Mouse (Mus musculus) Muller cell, postnatal 12 days (primary cell): ENCODE data around the gene Olfr3.

Source experiments
- DNase-seq: peaks from one replicate; pipeline ENCODE4 v3.0.0-alpha.2; 2015; ENCODE audit errors: inconsistent ontology term

The Olfr3 gene

DNA sequence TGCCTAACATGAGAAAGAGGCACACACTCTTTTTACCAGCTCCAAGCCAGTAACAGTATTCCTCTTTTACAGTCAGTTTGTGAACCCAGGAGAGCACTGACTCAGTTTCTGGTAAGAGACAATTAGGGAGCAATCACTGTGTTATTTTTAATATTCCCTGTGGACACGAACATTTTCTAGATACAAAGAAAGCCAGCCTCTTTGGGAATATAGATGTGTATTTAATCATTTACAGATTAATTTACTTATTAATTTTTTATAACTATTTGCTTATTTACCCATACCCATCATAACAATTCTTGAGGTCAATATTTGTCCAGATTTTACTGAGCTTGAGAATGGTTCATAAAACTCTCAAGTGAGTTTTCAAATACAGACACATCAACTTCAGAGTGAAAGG is at the start of gene Olfr3:
Gene Olfr3 (minus strand): TSS at position 101 of the 400 bp plus-strand sequence.
- no peak for DNase-seq

DNA sequence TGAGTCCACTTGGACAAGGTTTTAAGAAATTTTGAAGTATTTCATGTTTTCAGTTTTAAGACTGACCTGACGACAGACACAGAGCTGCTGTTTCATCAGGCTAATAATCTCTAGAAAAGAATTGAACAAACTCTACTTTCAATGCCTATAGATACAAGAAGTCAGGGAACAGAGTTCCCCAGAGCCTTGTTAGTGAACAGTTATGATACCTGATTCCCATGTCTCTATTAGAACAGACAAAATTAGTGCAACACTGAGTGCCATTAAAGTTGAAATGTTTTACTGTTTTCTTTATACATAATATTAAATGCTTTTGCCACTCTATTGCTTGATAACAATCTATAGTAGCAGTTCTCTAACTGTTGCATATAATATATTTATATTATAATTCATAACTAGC is 45.7 kb upstream of the Olfr3 start, which contains the start of gene Olfr351:
Gene Olfr351 (minus strand): TSS at position 101 of the 400 bp plus-strand sequence.
- DNase-seq = no peak

DNA sequence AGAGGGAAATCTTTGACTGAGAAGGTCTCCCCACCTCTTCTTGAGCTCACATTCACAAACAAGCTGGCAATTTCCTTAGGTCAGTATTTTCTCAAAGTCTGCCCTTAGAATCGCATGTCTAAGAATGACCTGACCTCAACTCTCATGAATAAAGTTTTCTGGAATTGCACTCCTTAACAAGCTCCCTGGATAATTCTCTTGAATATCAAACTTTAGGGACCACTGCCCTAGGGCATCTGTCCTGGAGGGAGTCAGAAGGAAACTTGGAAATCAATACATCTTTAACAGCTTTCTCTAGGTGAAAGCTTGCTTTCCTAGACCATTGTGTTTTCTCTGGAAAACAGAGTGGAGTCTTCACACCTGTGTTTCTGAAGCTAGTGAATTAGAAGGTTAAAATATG is 29.2 kb upstream of the Olfr3 start, which contains the start of gene Olfr350:
Gene Olfr350 (plus strand): TSS at position 301 of the 400 bp plus-strand sequence.
- no peak for DNase-seq

DNA sequence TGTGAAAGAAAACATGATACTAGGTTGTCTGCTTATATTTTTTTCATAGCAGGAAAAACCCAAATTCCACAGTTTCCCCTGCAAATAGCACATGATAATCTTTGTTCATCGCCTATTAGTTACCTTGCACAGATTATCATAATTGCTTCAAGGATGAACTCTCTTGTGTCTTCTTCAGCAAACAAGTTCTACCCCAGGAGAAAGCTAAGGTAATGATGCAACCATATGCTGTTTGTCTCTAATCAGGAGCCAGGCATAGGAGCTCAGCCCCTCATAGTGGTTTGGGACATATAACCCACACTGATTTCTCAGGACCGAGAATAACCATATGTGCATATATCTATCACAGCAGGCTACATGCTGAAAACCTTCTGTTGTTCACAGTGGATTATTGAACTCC is 26.6 kb downstream of the Olfr3 start, which contains the start of gene Olfr50:
Gene Olfr50 (plus strand): TSS at position 301 of the 400 bp plus-strand sequence.
- no peak for DNase-seq

DNA sequence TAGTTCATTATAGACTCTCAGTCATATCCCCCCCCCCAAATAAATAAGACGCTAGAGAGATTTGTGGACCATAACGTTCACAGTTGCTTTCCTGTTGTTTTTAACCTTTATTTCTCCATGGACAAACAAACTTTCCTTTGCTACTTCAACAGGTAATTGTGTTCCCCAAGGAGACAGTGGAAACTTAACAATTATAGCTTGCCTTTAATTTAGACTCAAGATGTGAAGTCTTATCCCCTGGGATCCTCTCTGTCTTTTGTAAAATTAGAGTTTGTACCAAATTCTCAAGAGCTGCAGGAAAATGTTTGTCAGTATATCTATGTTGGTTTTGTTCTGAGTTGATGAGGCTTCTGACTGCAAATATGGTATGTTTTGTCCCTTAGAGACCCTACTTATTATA is 32.9 kb downstream of the Olfr3 start, which contains the start of gene Olfr348:
Gene Olfr348 (plus strand): TSS at position 301 of the 400 bp plus-strand sequence.
- no peak for DNase-seq
